Mouse (Mus musculus) layer of hippocampus, adult 9-11 months (tissue): ENCODE results near the gene Rsph10b.
"Not testable (repeated sequence)": the region's sequence is repeated elsewhere in the genome, so short reads cannot be mapped to it uniquely, and the experiment has no call there.

Experiments
- DNase-seq: peaks from one replicate; pipeline ENCODE4 v3.0.0; 2022

The Rsph10b gene

GRCm38 (mm10) chr5:143994632-143995365, 62.0 kb downstream of the Rsph10b start:
- no peak for DNase-seq

- DNase-seq, result no peak
Measured at GRCm38 (mm10) chr5:143999409-143999808, 66.6 kb downstream of the Rsph10b start.

GRCm38 (mm10) chr5:144002461-144003192, 69.8 kb downstream of the Rsph10b start:
- no peak for DNase-seq

- DNase-seq, result not testable (repeated sequence)
Measured at GRCm38 (mm10) chr5:144013366-144014134, 80.7 kb downstream of the Rsph10b start.

GRCm38 (mm10) chr5:144014551-144015311, 81.9 kb downstream of the Rsph10b start, which contains the start of gene Ccz1:
Ccz1 (minus strand) TSS chr5:144014877.
- peak; percentile 83 for DNase-seq

GRCm38 (mm10) chr5:144015312-144015650, 82.4 kb downstream of the Rsph10b start:
- no peak for DNase-seq

- no peak for DNase-seq
Measured at GRCm38 (mm10) chr5:144015845-144016244, 83.0 kb downstream of the Rsph10b start.

- no peak for DNase-seq
Measured at GRCm38 (mm10) chr5:144026620-144027263, 93.9 kb downstream of the Rsph10b start, which contains the start of gene Ocm. Ocm (minus strand) TSS chr5:144026670.

- no peak for DNase-seq
Measured at GRCm38 (mm10) chr5:144032491-144032890, 99.7 kb downstream of the Rsph10b start.

GRCm38 (mm10) chr5:144034567-144034966, 101.7 kb downstream of the Rsph10b start:
- peak; percentile 51 for DNase-seq
